Mouse (Mus musculus) erythroblast, embryonic 14.5 days (primary cell): ENCODE measurements around the gene Pfdn6.

Experiments used
- GATA1 ChIP-seq: IDR thresholded peaks from 2 replicates; pipeline ENCODE4 v1.6.1; 2012; ENCODE audit warnings: low read length, inconsistent platforms, mixed read lengths
- TAL1 ChIP-seq: IDR thresholded peaks from 3 replicates; pipeline ENCODE4 v1.6.1; 2012; ENCODE audit warnings: low read length, inconsistent platforms, mixed read lengths

DNA sequence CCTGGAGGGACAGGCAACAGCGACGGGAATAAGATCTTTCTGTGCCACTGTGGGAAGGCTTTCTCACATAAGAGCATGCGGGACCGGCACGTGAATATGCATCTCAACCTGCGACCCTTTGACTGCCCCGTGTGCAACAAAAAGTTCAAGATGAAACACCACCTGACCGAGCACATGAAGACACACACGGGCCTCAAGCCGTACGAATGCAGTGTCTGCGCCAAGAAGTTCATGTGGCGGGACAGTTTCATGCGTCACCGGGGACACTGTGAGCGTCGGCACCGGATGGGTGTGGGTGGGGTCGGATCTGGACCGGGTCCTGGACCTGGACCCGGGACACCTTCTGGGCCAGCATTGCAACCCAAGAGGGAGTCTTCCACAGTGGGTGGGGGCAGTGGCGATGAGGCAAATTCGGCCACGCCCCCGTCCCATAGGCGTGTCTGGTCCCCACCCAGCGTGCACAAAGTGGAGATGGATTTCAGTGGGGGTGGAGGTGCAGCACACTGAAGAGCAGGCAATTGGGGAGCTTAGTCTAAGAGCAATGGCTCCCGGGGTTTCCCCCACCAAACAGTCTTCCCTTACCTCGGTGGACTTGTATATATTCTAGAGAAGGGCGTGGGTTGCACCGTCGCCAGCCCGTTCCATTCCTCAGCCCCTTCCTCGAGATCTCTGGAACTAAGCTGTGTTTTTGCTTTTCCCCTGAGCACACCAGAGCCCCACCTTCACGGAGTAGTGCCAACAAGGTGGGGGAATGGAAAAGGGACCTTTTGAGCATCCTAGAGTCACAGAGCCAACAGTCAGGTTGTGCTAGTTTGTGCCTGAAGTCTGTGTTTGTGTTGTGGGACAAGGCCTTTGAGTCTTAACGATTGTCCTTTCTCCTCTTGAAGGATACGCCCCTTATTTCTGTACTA lies 21.6 kb downstream of the Pfdn6 start:
- TF ChIP-seq GATA1 (no peak), TAL1 (no peak)
